Mouse (Mus musculus) kidney, adult 2 months (tissue): ENCODE data around the gene Dmrtc2.

ENCODE experiments used
- CTCF ChIP-seq: fragments of 200-500 bp; conservative IDR thresholded peaks from 2 replicates; pipeline ENCODE4 v1.5.1; 2011; ENCODE audit warnings: low read depth, mild to moderate bottlenecking, control low read depth, low read length, moderate library complexity, mixed read lengths; ENCODE audit not compliant: insufficient read depth, insufficient read length
- POLR2A ChIP-seq: fragments of 200-500 bp; IDR thresholded peaks from one replicate; pipeline ENCODE4 v1.6.1; 2011; ENCODE audit warnings: low read depth, low read length, control low read depth

DNA sequence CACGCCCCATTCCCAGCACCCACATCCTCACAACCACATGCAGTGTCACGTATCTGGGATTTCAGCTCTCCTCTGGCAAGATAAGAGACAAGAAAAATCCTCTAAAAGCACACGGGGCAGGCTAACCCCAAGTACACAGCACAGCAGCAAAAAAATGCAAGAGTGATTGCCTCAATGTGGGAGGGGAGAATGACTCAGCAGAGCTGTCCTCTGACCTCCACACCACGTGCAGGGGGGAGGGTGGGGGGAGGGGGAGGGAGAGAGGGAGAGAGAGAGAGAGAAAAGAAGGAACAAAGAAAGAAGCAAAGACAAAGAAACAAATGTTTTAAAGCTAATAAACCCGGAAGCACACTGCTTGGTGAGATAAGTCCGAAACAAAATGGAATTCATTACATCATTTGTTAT is 19.0 kb upstream of the Dmrtc2 start:
- TF ChIP-seq CTCF (no peak), POLR2A (no peak)
